Mouse (Mus musculus) liver, postnatal 0 days (tissue): ENCODE results near the gene Spon1.

ENCODE experiments used
- CTCF ChIP-seq: sonication (generic); IDR thresholded peaks from 2 replicates; pipeline ENCODE4 v1.5.1; 2016; ENCODE audit warnings: antibody characterized with exemption, low read depth
- EP300 ChIP-seq: IDR thresholded peaks from 2 replicates; pipeline ENCODE4 v1.6.1; 2016; ENCODE audit warnings: antibody characterized with exemption, low read depth, mild to moderate bottlenecking

GRCm38 (mm10) chr7:113904348-113904895 lies 138.6 kb downstream of the Spon1 start:
- TF ChIP-seq CTCF (no peak), EP300 (no peak)
